Mouse (Mus musculus) midbrain, embryonic 15.5 days (tissue): Measurements from ENCODE around the gene Sh3tc1. TPM values are rescaled to one million over a fixed set of nuclear protein-coding genes. Genes with fewer than 3 reads are reported as not detected.

ENCODE experiments used
- ATAC-seq: fragments of 200-750 bp; cut with Nextera tagmentation; replicated peaks from 2 replicates; pipeline ENCODE4 v1.8.0; 2017; ENCODE audit warnings: moderate TSS enrichment
- H3K27ac ChIP-seq: fragments of 300-500 bp; sonication (generic); 2 replicates; pipeline ENCODE4 v1.5.1; 2015; ENCODE audit warnings: mild to moderate bottlenecking, inconsistent platforms
- H3K27me3 ChIP-seq: fragments of 300-500 bp; sonication (generic); replicated peaks from 2 replicates; pipeline ENCODE4 v1.6.1; 2015; ENCODE audit warnings: inconsistent platforms
- H3K36me3 ChIP-seq: fragments of 300-500 bp; sonication (generic); replicated peaks from 2 replicates; pipeline ENCODE4 v1.6.1; 2015; ENCODE audit warnings: inconsistent platforms
- H3K4me1 ChIP-seq: fragments of 300-500 bp; sonication (generic); 2 replicates; pipeline ENCODE4 v1.6.1; 2015; ENCODE audit warnings: inconsistent platforms
- H3K4me2 ChIP-seq: fragments of 300-500 bp; sonication (generic); 2 replicates; pipeline ENCODE4 v1.6.1; 2015; ENCODE audit warnings: inconsistent platforms, mild to moderate bottlenecking, moderate library complexity
- H3K4me3 ChIP-seq: fragments of 300-500 bp; sonication (generic); 2 replicates; pipeline ENCODE4 v1.5.1; 2015; ENCODE audit warnings: mild to moderate bottlenecking, inconsistent platforms
- H3K9ac ChIP-seq: fragments of 300-500 bp; sonication (generic); 2 replicates; pipeline ENCODE4 v1.6.1; 2015; ENCODE audit warnings: mild to moderate bottlenecking, inconsistent platforms
- H3K9me3 ChIP-seq: fragments of 300-500 bp; sonication (generic); 2 replicates; pipeline ENCODE4 v1.6.1; 2016; ENCODE audit warnings: inconsistent platforms
- WGBS: fragments of 180-500 bp; shearing (Covaris S2); methylation state at CpG from one replicate; pipeline ENCODE4 v1.1.7; 2015; ENCODE audit warnings: mixed read lengths; 5-methylcytosine and 5-hydroxymethylcytosine counted together
- polyA plus RNA-seq: library from polyadenylated mRNA; unstranded; fragments of >200 nt; fragmentation: Nextera tagmentation; extraction: Ambion mirVana; gene quantifications from 2 replicates; pipeline ENCODE4 v1.2.1, GENCODE M21; 2015

Gene Sh3tc1
- polyA plus RNA-seq, 1 experiment from 2014 or later, result 2.5 TPM

GRCm38 (mm10) chr5:35765909-35766308 is 26.1 kb upstream of the Sh3tc1 start:
- WGBS, result 86% methylated on average over 6 of the region's 6 CpGs

GRCm38 (mm10) chr5:35762850-35763249 is 23.1 kb upstream of the Sh3tc1 start:
- no peak for ATAC-seq
- 78% methylated on average over 10 of the region's 10 CpGs for WGBS
- Histone ChIP-seq H3K9ac (no peak overlapping the region), H3K9me3 (no peaks in the 10 kb centered on the region), H3K4me1 (peaks cover 10% of the 10 kb centered on the region; the same call in 1 of the 2 replicates), H3K27ac (no peak overlapping the region), H3K4me2 (no peak overlapping the region), H3K27me3 (peaks cover 25% of the 10 kb centered on the region), H3K36me3 (no peaks in the 10 kb centered on the region), H3K4me3 (no peak overlapping the region)

More at GRCm38 (mm10) chr5:35765909-35766308, 26.1 kb upstream of the Sh3tc1 start:
- ATAC-seq, result no peak
- H3K9me3 ChIP-seq, result no peaks in the 10 kb centered on the region
- H3K36me3 ChIP-seq, result no peaks in the 10 kb centered on the region
- no peak overlapping the region for H3K27ac ChIP-seq
- H3K4me2 ChIP-seq, result no peak overlapping the region
- no peaks in the 10 kb centered on the region for H3K4me1 ChIP-seq
- peaks cover under 1% of the 10 kb centered on the region for H3K27me3 ChIP-seq
- no peak overlapping the region for H3K9ac ChIP-seq
- H3K4me3 ChIP-seq, result no peak overlapping the region

- Histone ChIP-seq H3K9ac (no peak overlapping the region), H3K9me3 (no peaks in the 10 kb centered on the region), H3K27ac (no peak overlapping the region), H3K4me1 (peaks cover 10% of the 10 kb centered on the region; the same call in 1 of the 2 replicates), H3K36me3 (no peaks in the 10 kb centered on the region), H3K27me3 (peaks cover 25% of the 10 kb centered on the region), H3K4me3 (no peak overlapping the region), H3K4me2 (no peak overlapping the region)
- 74% methylated on average over 5 of the region's 5 CpGs for WGBS
- ATAC-seq, result no peak
Measured at GRCm38 (mm10) chr5:35762388-35762787, 22.6 kb upstream of the Sh3tc1 start.

GRCm38 (mm10) chr5:35761323-35761722 is 21.5 kb upstream of the Sh3tc1 start:
- Histone ChIP-seq H3K4me3 (no peak overlapping the region), H3K9me3 (no peaks in the 10 kb centered on the region), H3K27me3 (peaks cover 25% of the 10 kb centered on the region), H3K27ac (no peak overlapping the region), H3K9ac (no peak overlapping the region), H3K4me2 (no peak overlapping the region), H3K36me3 (no peaks in the 10 kb centered on the region), H3K4me1 (peaks cover 18% of the 10 kb centered on the region)
- no peak for ATAC-seq
- WGBS, result 80% methylated on average over 5 of the region's 5 CpGs

- Histone ChIP-seq H3K27ac (peak overlapping the region; percentile 84), H3K4me1 (peaks cover 19% of the 10 kb centered on the region), H3K4me3 (peak overlapping the region; percentile 77), H3K9ac (peak overlapping the region; percentile 66), H3K4me2 (peak overlapping the region; percentile 97), H3K9me3 (no peaks in the 10 kb centered on the region), H3K27me3 (peaks cover 25% of the 10 kb centered on the region), H3K36me3 (no peaks in the 10 kb centered on the region)
- 1% methylated on average over 40 of the region's 40 CpGs for WGBS
- peak; percentile 22 for ATAC-seq
Measured at GRCm38 (mm10) chr5:35758081-35759053, 18.6 kb upstream of the Sh3tc1 start.

- Histone ChIP-seq H3K4me3 (peak within 1 kb of the TSS; percentile 77), H3K36me3 (no peaks in the 10 kb centered on the region), H3K4me2 (peak within 1 kb of the TSS; percentile 97), H3K4me1 (peaks cover 19% of the 10 kb centered on the region), H3K27me3 (peaks cover 25% of the 10 kb centered on the region), H3K9me3 (no peaks in the 10 kb centered on the region), H3K27ac (peak within 1 kb of the TSS; percentile 84), H3K9ac (peak within 1 kb of the TSS; percentile 66)
- WGBS, result under 1% methylated on average over 35 of the region's 35 CpGs
- peak; percentile 98 for ATAC-seq
Measured at GRCm38 (mm10) chr5:35757639-35758001, 17.8 kb upstream of the Sh3tc1 start, which contains the start of gene Ablim2. Ablim2 (plus strand) TSS chr5:35757880.

GRCm38 (mm10) chr5:35756997-35757638 is 17.3 kb upstream of the Sh3tc1 start:
- no peaks in the 10 kb centered on the region for H3K36me3 ChIP-seq
- WGBS, result 8% methylated on average over 24 of the region's 26 CpGs
- H3K27me3 ChIP-seq, result peaks cover 25% of the 10 kb centered on the region
- H3K27ac ChIP-seq, result peak overlapping the region; percentile 84
- peak; percentile 68 for ATAC-seq
- H3K4me3 ChIP-seq, result peak overlapping the region; percentile 77
- peak overlapping the region; percentile 97 for H3K4me2 ChIP-seq
- H3K9me3 ChIP-seq, result no peaks in the 10 kb centered on the region
- H3K4me1 ChIP-seq, result peaks cover 19% of the 10 kb centered on the region
- H3K9ac ChIP-seq, result peak overlapping the region; percentile 46

GRCm38 (mm10) chr5:35756020-35756419 is 16.2 kb upstream of the Sh3tc1 start:
- Histone ChIP-seq H3K9me3 (no peaks in the 10 kb centered on the region), H3K4me3 (no peak overlapping the region), H3K4me2 (no peak overlapping the region), H3K36me3 (no peaks in the 10 kb centered on the region), H3K9ac (no peak overlapping the region), H3K27ac (no peak overlapping the region), H3K27me3 (peaks cover 25% of the 10 kb centered on the region), H3K4me1 (peaks cover 19% of the 10 kb centered on the region)
- no peak for ATAC-seq
- WGBS, result 75% methylated on average over 4 of the region's 4 CpGs

GRCm38 (mm10) chr5:35755131-35755733 is 15.4 kb upstream of the Sh3tc1 start:
- WGBS, result 30% methylated on average over 5 of the region's 5 CpGs
- Histone ChIP-seq H3K4me3 (no peak overlapping the region), H3K9ac (no peak overlapping the region), H3K36me3 (no peaks in the 10 kb centered on the region), H3K4me1 (peaks cover 19% of the 10 kb centered on the region), H3K4me2 (no peak overlapping the region), H3K27ac (no peak overlapping the region), H3K9me3 (no peaks in the 10 kb centered on the region), H3K27me3 (peaks cover 17% of the 10 kb centered on the region)
- no peak for ATAC-seq

- no peaks in the 10 kb centered on the region for H3K27me3 ChIP-seq
- H3K9me3 ChIP-seq, result no peaks in the 10 kb centered on the region
- H3K27ac ChIP-seq, result no peak overlapping the region
- H3K4me2 ChIP-seq, result no peak overlapping the region
- no peaks in the 10 kb centered on the region for H3K4me1 ChIP-seq
- WGBS, result 87% methylated on average over 7 of the region's 7 CpGs
- H3K4me3 ChIP-seq, result no peak overlapping the region
- no peak overlapping the region for H3K9ac ChIP-seq
- ATAC-seq, result no peak
- no peaks in the 10 kb centered on the region for H3K36me3 ChIP-seq
Measured at GRCm38 (mm10) chr5:35751016-35751415, 11.2 kb upstream of the Sh3tc1 start.

- H3K27me3 ChIP-seq, result no peaks in the 10 kb centered on the region
- no peak overlapping the region for H3K27ac ChIP-seq
- WGBS, result 83% methylated on average over 1 of the region's 1 CpGs
- H3K36me3 ChIP-seq, result no peaks in the 10 kb centered on the region
- H3K9ac ChIP-seq, result no peak overlapping the region
- H3K4me3 ChIP-seq, result no peak overlapping the region
- H3K9me3 ChIP-seq, result no peaks in the 10 kb centered on the region
- no peaks in the 10 kb centered on the region for H3K4me1 ChIP-seq
- H3K4me2 ChIP-seq, result no peak overlapping the region
- no peak for ATAC-seq
Measured at GRCm38 (mm10) chr5:35750026-35750425, 10.2 kb upstream of the Sh3tc1 start.

GRCm38 (mm10) chr5:35749416-35749815 is 9.6 kb upstream of the Sh3tc1 start:
- Histone ChIP-seq H3K4me3 (no peak overlapping the region), H3K27me3 (no peaks in the 10 kb centered on the region), H3K36me3 (no peaks in the 10 kb centered on the region), H3K27ac (no peak overlapping the region), H3K9ac (no peak overlapping the region), H3K9me3 (no peaks in the 10 kb centered on the region), H3K4me1 (no peaks in the 10 kb centered on the region), H3K4me2 (no peak overlapping the region)
- WGBS, result 62% methylated on average over 3 of the region's 3 CpGs
- no peak for ATAC-seq
